Mouse (Mus musculus) midbrain, embryonic 10.5 days (tissue): Measurements from ENCODE around the gene Akr1b3. TPM values are rescaled to one million over a fixed set of nuclear protein-coding genes. Genes with fewer than 3 reads are reported as not detected.
A peak's percentile ranks its signal among the peaks of the same experiment; 100 is the strongest.
"Not testable (repeated sequence)": the region's sequence is repeated elsewhere in the genome, so short reads cannot be mapped to it uniquely, and the experiment has no call there.

Experiments
- DNase-seq: peaks from one replicate; pipeline ENCODE4 v3.0.0-alpha.2; 2017; ENCODE audit warnings: low spot score
- H3K27ac ChIP-seq: fragments of 300-500 bp; sonication (generic); replicated peaks from 2 replicates; pipeline ENCODE4 v1.5.1; 2016; ENCODE audit warnings: mild to moderate bottlenecking
- H3K27me3 ChIP-seq: fragments of 300-500 bp; sonication (generic); 2 replicates; pipeline ENCODE4 v1.6.1; 2016; ENCODE audit warnings: low read depth, mild to moderate bottlenecking; ENCODE audit not compliant: poor library complexity, severe bottlenecking
- H3K36me3 ChIP-seq: fragments of 300-500 bp; sonication (generic); 2 replicates; pipeline ENCODE4 v1.6.1; 2016; ENCODE audit warnings: mild to moderate bottlenecking, moderate library complexity
- H3K4me1 ChIP-seq: fragments of 300-500 bp; sonication (generic); 2 replicates; pipeline ENCODE4 v1.6.1; 2016
- H3K4me3 ChIP-seq: fragments of 300-500 bp; sonication (generic); 2 replicates; pipeline ENCODE4 v1.5.1; 2016; ENCODE audit warnings: mild to moderate bottlenecking, moderate library complexity
- H3K9me3 ChIP-seq: fragments of 300-500 bp; sonication (generic); replicated peaks from 2 replicates; pipeline ENCODE4 v1.6.1; 2016; ENCODE audit warnings: mild to moderate bottlenecking
- WGBS: fragments of 180-500 bp; shearing (Covaris S2); methylation state at CpG from one replicate; pipeline ENCODE4 v1.1.7; 2016; 5-methylcytosine and 5-hydroxymethylcytosine counted together
- polyA plus RNA-seq: library from polyadenylated mRNA; unstranded; fragments of >200 nt; fragmentation: Nextera tagmentation; extraction: Ambion mirVana; gene quantifications from 2 replicates; pipeline ENCODE4 v1.2.1, GENCODE M21; 2016

Akr1b3 gene
- 236 and 282 TPM in 2 replicates for polyA plus RNA-seq

DNA sequence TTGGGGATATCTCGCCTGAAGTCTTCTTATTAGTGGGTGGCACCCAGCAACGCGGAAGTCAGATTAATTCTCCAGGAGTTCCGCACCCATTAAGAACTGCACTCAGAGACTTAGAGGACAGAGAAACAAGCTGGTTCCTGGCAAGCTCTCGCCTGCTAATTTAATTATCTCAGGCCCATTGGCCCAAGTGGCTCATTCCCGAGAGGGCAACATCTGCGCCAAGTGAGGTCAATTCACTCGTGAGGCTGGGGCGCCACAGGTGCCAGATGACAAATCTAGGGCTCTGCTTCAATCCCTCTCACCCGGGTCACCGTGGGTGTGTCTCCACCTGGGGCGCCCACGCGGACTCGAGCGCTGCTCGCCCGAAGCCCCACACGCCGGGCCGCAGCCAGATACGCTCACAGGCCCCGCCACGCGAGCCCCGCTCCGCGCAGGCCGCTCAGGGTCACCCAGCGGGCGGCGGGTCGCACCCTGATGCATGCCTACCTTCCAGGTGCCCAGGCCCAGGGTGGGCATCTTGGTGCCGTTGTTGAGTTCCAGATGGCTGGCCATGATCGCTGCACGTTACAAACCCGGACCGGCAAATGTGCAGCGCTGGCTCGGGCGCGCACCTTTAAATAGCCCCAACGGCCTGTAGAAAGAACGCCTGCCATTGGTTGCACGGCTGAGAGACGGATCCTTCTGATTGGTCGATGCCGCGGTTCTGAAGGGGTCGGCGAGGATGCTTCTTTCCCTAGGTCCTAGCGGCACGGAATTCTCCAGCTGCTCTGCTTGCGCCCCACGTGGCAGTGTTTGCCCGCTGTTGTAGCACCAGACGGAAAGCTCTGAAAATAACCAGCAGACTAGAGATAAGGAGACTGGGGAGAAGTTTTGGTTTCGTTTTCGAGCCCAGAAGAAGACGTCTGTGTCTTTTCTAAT lies at the start of gene Akr1b3:
Akr1b3 (minus strand) TSS at position 625 of the 918 bp plus-strand sequence.
- DNase-seq, result peak; percentile 94

DNA sequence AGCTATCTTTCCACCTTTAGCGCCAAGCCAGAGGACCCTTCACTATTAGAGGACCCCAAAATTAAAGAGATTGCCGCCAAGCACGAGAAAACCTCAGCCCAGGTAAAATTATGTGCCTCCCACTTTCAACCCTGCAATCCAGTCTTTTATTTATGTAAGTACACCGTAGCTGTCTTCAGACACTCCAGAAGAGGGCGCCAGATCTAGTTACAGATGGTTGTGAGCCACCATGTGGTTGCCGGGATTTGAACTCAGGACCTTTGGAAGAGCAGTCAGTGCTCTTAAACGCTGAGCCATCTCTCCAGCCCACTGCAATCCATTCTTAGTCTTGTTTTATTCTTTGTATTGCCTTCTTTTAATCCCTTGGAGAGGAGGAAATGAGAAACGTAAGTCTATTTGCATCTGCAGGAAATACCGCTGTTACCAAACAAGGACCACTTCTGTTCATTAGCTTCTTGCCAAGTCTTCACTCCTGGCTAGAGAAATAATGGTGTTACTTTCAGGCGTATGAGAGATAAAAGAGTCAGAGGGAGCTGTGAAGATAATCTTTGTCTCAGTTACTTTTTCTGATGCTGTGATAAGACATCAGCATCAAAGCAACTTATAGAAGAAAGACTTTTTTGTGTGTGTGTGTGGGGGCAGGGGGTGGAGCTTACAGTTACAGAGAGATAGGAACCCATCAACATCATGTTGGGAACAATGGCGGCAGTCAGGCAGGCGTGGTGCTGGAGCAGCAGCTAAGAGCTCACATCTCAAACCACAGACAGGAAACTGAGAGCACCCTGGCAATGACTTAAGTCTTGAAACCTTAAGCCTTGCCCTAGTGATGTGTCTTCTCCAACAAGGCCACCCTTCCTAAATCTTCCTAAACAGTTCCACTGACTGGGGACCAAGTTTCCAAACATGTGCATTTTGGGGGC lies 47.2 kb upstream of the Akr1b3 start:
- peaks cover 9% of the 10 kb centered on the region for H3K4me1 ChIP-seq
- no peak overlapping the region for H3K4me3 ChIP-seq
- H3K27me3 ChIP-seq, result no peaks in the 10 kb centered on the region
- no peak for DNase-seq
- H3K36me3 ChIP-seq, result 0 out of 2 replicates have a peak, but pooled peaks cover 4% of the 10 kb centered on the region
- no peaks in the 10 kb centered on the region for H3K9me3 ChIP-seq
- H3K27ac ChIP-seq, result no peak overlapping the region
- WGBS, result 87% methylated on average over 12 of the region's 12 CpGs

More for the DNA sequence above, at the start of gene Akr1b3:
- peak within 1 kb of the TSS; percentile 86 for H3K4me3 ChIP-seq
- no peaks in the 10 kb centered on the region for H3K9me3 ChIP-seq
- WGBS, result under 1% methylated on average over 60 of the region's 60 CpGs
- H3K27ac ChIP-seq, result peak within 1 kb of the TSS; percentile 91
- peaks cover 15% of the 10 kb centered on the region for H3K36me3 ChIP-seq
- peaks cover 13% of the 10 kb centered on the region for H3K27me3 ChIP-seq
- H3K4me1 ChIP-seq, result peaks cover 37% of the 10 kb centered on the region

DNA sequence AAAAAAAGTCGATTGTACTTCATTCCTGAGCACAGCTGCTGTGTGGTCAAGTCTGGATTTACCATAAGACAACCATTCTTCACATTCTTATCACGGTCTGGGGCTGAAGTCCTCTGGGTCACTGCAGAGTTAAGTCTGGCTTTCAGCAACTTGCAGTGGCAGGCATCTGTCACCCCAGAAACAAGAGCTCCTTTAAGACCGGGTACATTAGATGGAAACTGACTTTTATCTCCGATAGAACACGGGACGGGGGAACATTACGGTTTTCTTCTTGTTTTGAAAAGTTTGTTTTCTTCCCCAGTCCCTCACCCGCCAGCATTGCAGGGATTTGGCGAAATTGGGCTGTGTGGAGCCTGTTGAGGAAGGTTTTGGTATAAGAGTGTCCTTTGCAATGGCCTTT lies 38.6 kb upstream of the Akr1b3 start:
- Histone ChIP-seq H3K9me3 (no peaks in the 10 kb centered on the region), H3K4me3 (no peak overlapping the region), H3K27me3 (no peaks in the 10 kb centered on the region), H3K36me3 (no peaks in the 10 kb centered on the region), H3K4me1 (peaks cover 19% of the 10 kb centered on the region), H3K27ac (no peak overlapping the region)
- WGBS, result 90% methylated on average over 9 of the region's 9 CpGs
- DNase-seq, result no peak

DNA sequence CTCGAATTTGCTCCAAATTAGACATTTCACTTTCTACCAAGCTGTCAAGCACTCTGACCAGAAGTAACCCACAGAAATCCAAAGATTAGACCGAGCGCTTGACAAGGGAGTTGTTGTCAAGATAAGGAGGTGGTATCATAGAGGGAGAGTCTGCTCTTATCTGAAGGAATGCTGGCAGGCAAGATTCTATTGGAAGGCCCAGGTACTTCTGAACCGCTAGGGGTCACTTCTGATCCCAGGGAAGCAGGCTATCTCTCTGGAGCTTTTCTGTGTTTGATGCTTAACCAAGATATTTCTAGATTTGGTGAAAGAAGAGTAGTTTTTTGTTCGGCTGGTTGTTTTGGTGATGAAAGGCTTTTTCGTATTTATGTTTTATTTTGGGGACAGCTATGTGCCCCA lies 38.1 kb upstream of the Akr1b3 start:
- Histone ChIP-seq H3K9me3 (no peaks in the 10 kb centered on the region), H3K27me3 (no peaks in the 10 kb centered on the region), H3K36me3 (no peaks in the 10 kb centered on the region), H3K4me3 (no peak overlapping the region), H3K4me1 (peaks cover 19% of the 10 kb centered on the region), H3K27ac (no peak overlapping the region)
- DNase-seq, result no peak
- 76% methylated on average over 6 of the region's 6 CpGs for WGBS

DNA sequence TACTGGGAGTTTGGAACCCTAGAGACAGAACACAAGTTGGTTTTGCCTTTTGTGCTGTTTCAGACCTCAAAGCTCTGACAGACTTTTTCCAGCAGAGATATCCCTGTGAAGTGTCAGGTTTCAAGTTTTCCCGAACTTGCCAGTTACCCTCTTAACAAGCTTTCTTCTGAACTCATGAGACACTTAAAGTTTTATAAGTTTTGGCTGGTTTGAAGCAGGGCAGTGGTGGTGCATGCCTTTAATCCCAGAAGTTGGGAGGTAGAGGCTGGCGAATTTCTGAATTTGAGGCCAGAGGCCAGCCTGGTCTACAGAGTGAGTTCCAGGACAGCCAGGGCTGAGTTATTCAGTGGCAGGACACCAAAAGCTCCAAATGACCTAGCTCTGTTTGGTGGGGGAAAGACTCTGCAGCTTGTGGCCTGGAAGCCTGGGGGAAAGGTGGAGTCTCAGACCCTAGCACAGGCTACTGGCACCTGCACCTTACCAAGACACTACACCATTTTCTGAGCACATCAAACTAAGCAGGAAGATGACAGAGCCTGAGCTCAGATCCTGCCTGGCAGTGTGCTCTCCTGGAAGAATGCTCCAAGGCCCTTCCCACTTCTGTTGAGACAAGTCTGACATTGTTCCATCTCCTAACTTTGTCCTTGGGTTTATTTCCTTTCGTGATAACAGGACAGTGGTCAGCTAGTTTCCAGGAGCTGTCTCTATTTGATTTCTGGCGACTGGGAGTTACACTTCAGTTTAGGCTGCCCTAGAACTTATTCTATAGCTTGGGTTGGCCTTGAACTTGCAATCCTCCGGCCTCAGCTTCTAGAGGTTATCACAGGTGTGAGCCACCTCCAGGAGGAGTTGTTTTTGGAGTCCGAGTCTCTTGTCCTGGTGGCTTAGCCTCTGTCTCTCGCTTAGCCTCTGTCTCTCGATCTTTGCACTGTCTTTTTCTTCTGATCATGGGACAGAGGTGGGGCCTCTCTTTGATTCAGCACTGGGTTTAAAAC lies 37.4 kb upstream of the Akr1b3 start:
- H3K27me3 ChIP-seq, result no peaks in the 10 kb centered on the region
- peaks cover 19% of the 10 kb centered on the region for H3K4me1 ChIP-seq
- no peaks in the 10 kb centered on the region for H3K36me3 ChIP-seq
- H3K27ac ChIP-seq, result peak overlapping the region; percentile 82
- H3K4me3 ChIP-seq, result peak overlapping the region; percentile 47
- DNase-seq, result no peak
- WGBS, result 75% methylated on average over 8 of the region's 8 CpGs
- no peaks in the 10 kb centered on the region for H3K9me3 ChIP-seq

DNA sequence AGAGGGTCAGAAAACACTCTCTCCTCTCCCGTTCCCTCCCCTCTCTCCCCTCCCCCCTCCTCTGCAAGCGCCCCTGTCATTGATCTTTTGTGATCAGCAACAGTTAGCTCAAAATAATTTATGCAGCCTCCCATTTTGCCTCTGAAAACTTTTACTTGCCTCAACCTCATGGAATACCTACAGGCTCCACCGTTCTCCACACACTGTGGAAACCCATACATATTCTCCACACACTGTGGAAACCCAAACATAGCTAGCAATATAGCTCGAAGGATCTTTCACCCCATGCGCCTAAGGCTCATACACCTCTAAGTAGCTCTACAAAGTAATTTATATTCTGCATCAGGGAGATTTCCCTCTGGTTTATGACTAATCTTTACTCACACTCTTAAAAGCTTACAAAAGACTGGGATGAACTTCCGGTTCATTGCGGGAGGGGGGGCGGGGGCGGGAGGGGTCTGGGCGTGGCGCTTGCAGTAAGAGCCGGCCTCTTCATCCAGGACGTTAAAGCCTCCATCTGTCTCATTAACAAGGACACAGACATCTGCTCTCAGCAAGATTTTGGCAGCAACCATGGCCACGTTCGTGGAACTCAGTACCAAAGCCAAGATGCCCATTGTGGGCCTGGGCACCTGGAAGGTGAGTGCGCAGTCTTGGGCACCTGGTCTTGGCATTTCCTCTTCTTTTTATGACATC lies 36.5 kb upstream of the Akr1b3 start, which contains the start of gene Akr1b8:
Akr1b8 (plus strand) TSS at position 462 of the 696 bp plus-strand sequence.
- Histone ChIP-seq H3K27ac (peak within 1 kb of the TSS; percentile 82), H3K4me3 (peak within 1 kb of the TSS; percentile 47), H3K4me1 (peaks cover 19% of the 10 kb centered on the region), H3K36me3 (no peaks in the 10 kb centered on the region), H3K9me3 (no peaks in the 10 kb centered on the region), H3K27me3 (no peaks in the 10 kb centered on the region)
- DNase-seq, result peak; percentile 27
- WGBS, result 16% methylated on average over 16 of the region's 16 CpGs

DNA sequence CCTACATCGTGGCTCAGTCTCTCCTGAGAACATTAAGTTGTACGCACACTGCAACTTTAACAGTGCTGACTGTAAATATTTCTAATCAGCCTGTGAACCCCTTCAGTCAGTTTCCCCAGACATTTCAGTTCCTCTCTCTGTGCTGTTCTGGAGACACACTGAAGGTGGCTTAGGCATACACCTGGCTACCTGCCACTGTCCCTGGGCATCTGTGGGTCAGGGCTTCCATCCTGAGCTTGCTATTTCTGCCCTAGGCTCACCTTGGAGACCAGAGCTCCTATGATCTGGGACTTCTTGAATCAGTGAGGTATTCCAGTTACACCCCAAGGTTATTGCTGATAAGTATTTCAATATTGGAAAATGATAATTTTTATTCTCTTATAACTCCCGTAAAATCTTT lies 35.1 kb upstream of the Akr1b3 start:
- no peaks in the 10 kb centered on the region for H3K36me3 ChIP-seq
- no peak overlapping the region for H3K4me3 ChIP-seq
- 96% methylated on average over 3 of the region's 3 CpGs for WGBS
- no peak for DNase-seq
- H3K27me3 ChIP-seq, result no peaks in the 10 kb centered on the region
- no peak overlapping the region for H3K27ac ChIP-seq
- no peaks in the 10 kb centered on the region for H3K9me3 ChIP-seq
- H3K4me1 ChIP-seq, result peaks cover 19% of the 10 kb centered on the region

DNA sequence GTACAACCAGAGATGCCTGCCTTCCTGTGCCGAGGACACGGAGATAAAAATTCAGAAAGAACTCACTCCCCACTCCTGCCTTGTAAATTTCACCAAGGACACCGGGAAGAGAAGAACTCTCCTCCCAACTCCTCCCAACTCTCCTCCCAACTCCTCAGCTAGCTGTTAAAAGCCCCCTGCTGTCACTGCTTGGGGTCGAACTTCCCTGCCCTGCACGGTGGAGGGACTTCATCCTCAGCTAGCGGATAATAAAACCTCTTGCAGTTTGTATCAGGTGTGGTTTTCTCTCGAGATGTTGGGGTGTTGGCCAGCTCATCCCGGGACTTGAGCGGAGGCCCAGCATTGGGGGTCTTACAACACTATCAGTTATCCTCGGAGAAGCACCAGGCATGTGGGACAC lies 34.2 kb upstream of the Akr1b3 start:
- not testable (repeated sequence) for H3K4me3 ChIP-seq, H3K36me3 ChIP-seq, H3K9me3 ChIP-seq, H3K27me3 ChIP-seq, DNase-seq, H3K27ac ChIP-seq
- WGBS, result 49% methylated on average over 10 of the region's 10 CpGs
- H3K4me1 ChIP-seq, result peaks cover 20% of the 10 kb centered on the region

DNA sequence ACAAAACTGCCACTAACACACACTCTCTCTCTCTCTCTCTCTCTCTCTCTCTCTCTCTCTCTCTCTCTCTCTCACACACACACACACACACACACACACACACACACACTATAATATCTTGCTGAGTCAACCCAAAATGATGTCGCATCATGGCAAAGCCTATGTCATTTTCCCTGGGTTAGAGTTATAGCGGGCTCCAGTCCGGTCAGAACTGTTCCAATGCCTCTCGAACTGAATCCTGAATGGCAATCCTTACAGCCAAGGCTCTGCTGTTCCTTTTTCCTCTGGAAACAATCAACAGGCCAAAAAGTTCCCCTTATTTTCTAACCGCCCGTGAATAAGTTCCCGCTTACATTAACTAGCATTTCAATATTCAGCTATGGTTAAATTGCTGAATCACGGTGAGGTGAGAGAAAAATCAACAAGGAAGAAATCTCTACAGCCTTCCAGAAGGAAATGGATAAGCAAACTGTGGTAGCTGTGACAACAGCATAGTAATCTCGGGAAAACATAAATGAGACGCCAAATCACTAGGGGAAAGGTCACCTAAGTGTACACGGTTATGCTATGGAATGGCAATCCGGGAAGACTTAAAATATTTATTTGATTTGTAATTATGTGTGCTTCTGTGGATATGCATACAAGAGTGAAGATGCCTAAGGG lies 32.9 kb upstream of the Akr1b3 start:
- Histone ChIP-seq H3K4me3 (no peak overlapping the region), H3K36me3 (no peaks in the 10 kb centered on the region), H3K9me3 (no peaks in the 10 kb centered on the region), H3K4me1 (peaks cover 27% of the 10 kb centered on the region), H3K27ac (no peak overlapping the region), H3K27me3 (no peaks in the 10 kb centered on the region)
- DNase-seq, result no peak
- 92% methylated on average over 12 of the region's 12 CpGs for WGBS

DNA sequence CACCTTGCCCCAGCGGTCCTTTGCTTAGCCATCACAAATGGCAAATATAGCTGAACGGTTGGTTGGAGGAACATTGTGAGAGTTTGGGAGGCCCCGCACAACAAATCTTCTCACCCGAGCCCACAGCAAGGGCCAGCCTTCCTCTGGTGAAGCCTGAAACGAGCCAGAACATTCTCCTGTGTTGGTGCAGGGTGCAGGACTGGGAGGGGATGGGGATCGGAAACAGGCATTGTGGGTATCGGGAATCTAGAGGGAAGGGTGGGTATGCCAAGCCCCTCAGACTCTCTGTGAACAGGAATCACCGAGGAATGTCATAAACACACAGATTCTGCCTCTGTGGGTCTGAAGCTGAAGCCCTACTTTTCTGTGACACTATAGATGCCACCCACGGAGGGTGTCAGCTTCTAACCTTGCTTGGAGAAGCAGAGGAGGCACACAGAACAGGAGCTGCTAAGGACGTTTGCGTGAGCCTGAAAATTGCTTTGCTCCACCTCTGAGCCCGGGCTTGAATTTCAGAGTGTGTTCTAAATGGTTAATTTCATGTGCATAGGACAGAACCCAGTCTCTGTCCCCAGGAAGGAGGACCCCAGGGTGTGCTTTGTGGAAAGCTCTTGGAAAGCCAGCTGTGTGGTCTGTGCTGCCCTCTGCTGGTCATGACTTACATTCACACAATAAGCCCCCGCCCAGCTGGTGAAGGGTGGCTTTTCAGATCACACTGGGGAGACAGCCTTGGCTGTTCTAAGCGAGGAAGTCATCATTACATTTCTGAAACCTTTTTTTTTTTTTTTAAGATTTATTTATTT lies 29.0 kb upstream of the Akr1b3 start:
- 47% methylated on average over 14 of the region's 14 CpGs for WGBS
- Histone ChIP-seq H3K27ac (peak overlapping the region; percentile 64; the same call in 1 of the 2 replicates), H3K4me1 (peaks cover 21% of the 10 kb centered on the region), H3K27me3 (no peaks in the 10 kb centered on the region), H3K36me3 (no peaks in the 10 kb centered on the region), H3K4me3 (no peak overlapping the region), H3K9me3 (no peaks in the 10 kb centered on the region)
- peak; percentile 73 for DNase-seq
